Mouse (Mus musculus): ENCODE data around the gene Aip. TPM values are rescaled to one million over a fixed set of nuclear protein-coding genes. Genes with fewer than 3 reads are reported as not detected.
"Not testable (repeated sequence)": the region's sequence is repeated elsewhere in the genome, so short reads cannot be mapped to it uniquely, and the experiment has no call there.

The Aip gene
- polyA plus RNA-seq, 1 experiment, result 25.1 TPM

GRCm38 (mm10) chr19:4066877-4067276 lies 58.8 kb downstream of the Aip start:
- peaks cover 9% of the 10 kb centered on the region for H3K27me3 ChIP-seq (ENCODE audit: control insufficient read depth)
- TF ChIP-seq TAL1 (IDR thresholded peaks at IDR 0.05; ENCODE audit: low read length) (no peak), GATA1 (IDR thresholded peaks at IDR 0.05; ENCODE audit: low read length) (no peak)
- no peak overlapping the region for H3K4me3 ChIP-seq (replicated peaks)
- H3K36me3 ChIP-seq (ENCODE audit: control insufficient read depth), result no peaks in the 10 kb centered on the region
- no peaks in the 10 kb centered on the region for H3K9me3 ChIP-seq (ENCODE audit: control insufficient read depth, low read length)
- H3K4me1 ChIP-seq (ENCODE audit: control insufficient read depth), result peaks cover 6% of the 10 kb centered on the region

- Histone ChIP-seq H3K36me3 (ENCODE audit: control insufficient read depth) (no peaks in the 10 kb centered on the region), H3K27me3 (ENCODE audit: control insufficient read depth) (peaks cover 9% of the 10 kb centered on the region)
Observed at GRCm38 (mm10) chr19:4066280-4066679, 59.4 kb downstream of the Aip start.

GRCm38 (mm10) chr19:4064501-4064900 lies 61.2 kb downstream of the Aip start:
- H3K4me3 ChIP-seq (replicated peaks); H3K27me3 ChIP-seq (ENCODE audit: control insufficient read depth); H3K9me3 ChIP-seq (ENCODE audit: control insufficient read depth, low read length); H3K36me3 ChIP-seq (ENCODE audit: control insufficient read depth): not testable (repeated sequence)
- H3K4me1 ChIP-seq (ENCODE audit: control insufficient read depth), result peaks cover 21% of the 10 kb centered on the region

More at GRCm38 (mm10) chr19:4066280-4066679, 59.4 kb downstream of the Aip start:
- no peaks in the 10 kb centered on the region for H3K9me3 ChIP-seq (ENCODE audit: control insufficient read depth, low read length)
- TF ChIP-seq GATA1 (IDR thresholded peaks at IDR 0.05; ENCODE audit: low read length), result no peak
- no peak for TF ChIP-seq TAL1 (IDR thresholded peaks at IDR 0.05; ENCODE audit: low read length)
- peaks cover 6% of the 10 kb centered on the region for H3K4me1 ChIP-seq (ENCODE audit: control insufficient read depth)
- H3K4me3 ChIP-seq (replicated peaks), result no peak overlapping the region

Other genes with a start within 250 kb of the Aip start
- 0.96 and 1.2 TPM in 2 replicates for gene Tcirg1, start 218.7 kb downstream of the Aip start, polyA plus RNA-seq (2012)
- 6.4 and 20.4 TPM in 2 replicates for gene Ndufs8, start 213.1 kb downstream of the Aip start, polyA plus RNA-seq (2012)
- gene Aldh3b1, start 196.1 kb downstream of the Aip start, polyA plus RNA-seq (2012), result not detected in 2 replicates
- 0.65 and 0.77 TPM in 2 replicates for gene Unc93b1, start 190.7 kb downstream of the Aip start, polyA plus RNA-seq (2012)
- 0.01 TPM in 1 of 2 replicates, not detected in the other for gene Aldh3b3, start 167.2 kb downstream of the Aip start, polyA plus RNA-seq (2012)
- gene Aldh3b2, start 153.5 kb downstream of the Aip start, polyA plus RNA-seq (2012), result 0.11 and 0.20 TPM in 2 replicates
- gene Acy3, start 139.3 kb downstream of the Aip start, polyA plus RNA-seq (2012), result 0.10 TPM in 1 of 2 replicates, not detected in the other
- gene Tbx10, start 133.1 kb downstream of the Aip start, polyA plus RNA-seq (2012), result not detected in 2 replicates
- 0.45 and 0.73 TPM in 2 replicates for gene Nudt8, start 125.3 kb downstream of the Aip start, polyA plus RNA-seq (2012)
- gene Gm49405, start 125.2 kb downstream of the Aip start, polyA plus RNA-seq (2012), result 0.05 TPM in 2 replicates
- gene Doc2g, start 122.5 kb downstream of the Aip start, polyA plus RNA-seq (2012), result 0.06 and 0.07 TPM in 2 replicates
- 47.7 and 49.2 TPM in 2 replicates for gene Ndufv1, start 113.1 kb downstream of the Aip start, polyA plus RNA-seq (2012)
- 14.9 and 28.9 TPM in 2 replicates for gene Gstp1, start 87.9 kb downstream of the Aip start, polyA plus RNA-seq (2012)
- gene Gstp2, start 79.8 kb downstream of the Aip start, polyA plus RNA-seq (2012), result not detected in 2 replicates
- gene Gstp3, start 66.3 kb downstream of the Aip start, polyA plus RNA-seq (2012), result 1.3 TPM in 2 replicates
- not detected in 2 replicates for gene Cabp2, start 44.3 kb downstream of the Aip start, polyA plus RNA-seq (2012)
- gene Cdk2ap2, start 28.7 kb downstream of the Aip start, polyA plus RNA-seq (2012), result 11.2 and 12.1 TPM in 2 replicates
- 0.66 and 0.94 TPM in 2 replicates for gene Pitpnm1, start 25.9 kb downstream of the Aip start, polyA plus RNA-seq (2012)
- gene Gpr152, start 13.9 kb upstream of the Aip start, polyA plus RNA-seq (2012), result 0.01 TPM in 1 of 2 replicates, not detected in the other
- gene Cabp4, start 18.2 kb upstream of the Aip start, polyA plus RNA-seq (2012), result 0.05 TPM in 2 replicates
- 6.2 and 7.5 TPM in 2 replicates for gene Coro1b, start 22.8 kb upstream of the Aip start, polyA plus RNA-seq (2012)
- gene Ptprcap, start 27.7 kb upstream of the Aip start, polyA plus RNA-seq (2012), result 5.6 and 7.7 TPM in 2 replicates
- gene Rps6kb2, start 37.5 kb upstream of the Aip start, polyA plus RNA-seq (2012), result 24.5 and 32.5 TPM in 2 replicates
- not detected in 2 replicates for gene Carns1, start 49.6 kb upstream of the Aip start, polyA plus RNA-seq (2012)
- 0.18 and 0.22 TPM in 2 replicates for gene Tbc1d10c, start 65.4 kb upstream of the Aip start, polyA plus RNA-seq (2012)
- gene Ppp1ca, start 66.2 kb upstream of the Aip start, polyA plus RNA-seq (2012), result 42.7 and 52.0 TPM in 2 replicates
- gene Rad9a, start 75.8 kb upstream of the Aip start, polyA plus RNA-seq (2012), result 2.6 and 3.9 TPM in 2 replicates
- gene Clcf1, start 88.4 kb upstream of the Aip start, polyA plus RNA-seq (2012), result not detected in 2 replicates
- 0.22 TPM in 1 of 2 replicates, not detected in the other for gene AC109138.7, start 88.5 kb upstream of the Aip start, polyA plus RNA-seq (2012)
- gene Pold4, start 106.0 kb upstream of the Aip start, polyA plus RNA-seq (2012), result 0.49 and 0.74 TPM in 2 replicates
- gene Ssh3, start 143.3 kb upstream of the Aip start, polyA plus RNA-seq (2012), result 0.19 and 0.24 TPM in 2 replicates
- 0.22 and 0.38 TPM in 2 replicates for gene Ankrd13d, start 157.3 kb upstream of the Aip start, polyA plus RNA-seq (2012)
- 20.9 and 22.2 TPM in 2 replicates for gene Grk2, start 180.4 kb upstream of the Aip start, polyA plus RNA-seq (2012)

Measured in erythroblast, embryonic 14.5 days (primary cell).